Mouse (Mus musculus) cortical plate, adult 2 months (tissue): ENCODE results near the gene Rps11.

Experiments used
- CTCF ChIP-seq: fragments of 200-500 bp; IDR thresholded peaks from 2 replicates; pipeline ENCODE4 v1.5.1; 2011; ENCODE audit warnings: mild to moderate bottlenecking, control low read depth, low read length; ENCODE audit not compliant: insufficient read depth; ENCODE audit errors: extremely low read depth
- POLR2A ChIP-seq: fragments of 200-500 bp; IDR thresholded peaks from 2 replicates; pipeline ENCODE4 v1.6.1; 2011; ENCODE audit warnings: mild to moderate bottlenecking, low read length, control low read depth; ENCODE audit not compliant: insufficient read depth; ENCODE audit errors: extremely low read depth

DNA sequence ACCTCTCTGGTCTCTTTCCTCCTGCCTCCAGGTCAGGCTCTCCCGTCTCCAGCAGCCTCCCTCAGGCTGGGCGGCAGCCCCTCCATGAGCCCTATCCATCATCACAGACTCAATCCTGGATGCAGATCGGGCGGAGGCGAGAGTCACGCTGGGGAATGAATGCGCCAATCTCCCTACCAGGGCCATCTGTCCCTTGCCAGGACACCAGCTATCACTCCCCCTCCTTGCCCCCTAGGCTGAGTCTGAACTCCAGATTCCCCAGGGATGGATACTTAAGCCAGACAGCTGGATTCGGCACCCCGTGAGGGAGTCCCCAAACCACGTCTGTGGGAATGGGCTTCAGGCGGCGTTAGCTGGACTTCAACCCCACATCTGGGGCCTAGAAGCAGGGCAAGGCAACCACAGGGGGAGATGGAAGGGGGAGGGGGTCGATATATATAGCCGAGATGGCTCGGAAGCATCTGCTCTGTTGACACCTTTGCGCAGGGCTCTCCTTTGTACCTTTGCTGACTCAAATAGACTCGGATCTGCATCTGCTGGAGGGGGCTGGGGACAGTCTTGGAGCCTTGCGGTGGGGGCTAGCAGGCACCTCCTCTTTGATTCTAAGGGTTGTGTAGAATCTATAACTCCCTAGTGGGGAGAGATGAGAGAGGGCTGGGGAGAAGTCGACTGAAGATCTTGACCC is 43.7 kb upstream of the Rps11 start:
- TF ChIP-seq CTCF (no peak), POLR2A (no peak)
